Mouse (Mus musculus) hindbrain, embryonic 11.5 days (tissue): ENCODE results near the gene Cnnm2. TPM values are rescaled to one million over a fixed set of nuclear protein-coding genes. Genes with fewer than 3 reads are reported as not detected.

Experiments used
- ATAC-seq: fragments of 200-750 bp; cut with Nextera tagmentation; 2 replicates; pipeline ENCODE4 v1.8.0; 2017; ENCODE audit warnings: mild to moderate bottlenecking, moderate TSS enrichment, moderate library complexity; ENCODE audit not compliant: low FRiP score
- DNase-seq: peaks from one replicate; pipeline ENCODE4 v3.0.0-alpha.2; 2015; ENCODE audit warnings: low spot score
- H3K27ac ChIP-seq: fragments of 300-500 bp; sonication (generic); 2 replicates; pipeline ENCODE4 v1.5.1; 2014; ENCODE audit warnings: mild to moderate bottlenecking, low read depth, low read length
- H3K27me3 ChIP-seq: fragments of 300-500 bp; sonication (generic); 2 replicates; pipeline ENCODE4 v1.6.1; 2014; ENCODE audit warnings: mild to moderate bottlenecking, low read length, moderate library complexity, mixed read lengths; ENCODE audit not compliant: control insufficient read depth, insufficient read depth
- H3K36me3 ChIP-seq: fragments of 300-500 bp; sonication (generic); 2 replicates; pipeline ENCODE4 v1.6.1; 2014; ENCODE audit warnings: mild to moderate bottlenecking, low read length, moderate library complexity, mixed read lengths; ENCODE audit not compliant: control insufficient read depth, insufficient read depth
- H3K4me1 ChIP-seq: fragments of 300-500 bp; sonication (generic); replicated peaks from 2 replicates; pipeline ENCODE4 v1.6.1; 2014; ENCODE audit warnings: low read length, mixed read lengths; ENCODE audit not compliant: control insufficient read depth, insufficient read depth
- H3K4me2 ChIP-seq: fragments of 300-500 bp; sonication (generic); replicated peaks from 2 replicates; pipeline ENCODE4 v1.6.1; 2014; ENCODE audit warnings: mild to moderate bottlenecking, low read depth, low read length
- H3K4me3 ChIP-seq: fragments of 300-500 bp; sonication (generic); 2 replicates; pipeline ENCODE4 v1.5.1; 2014; ENCODE audit warnings: low read depth, low read length
- H3K9ac ChIP-seq: fragments of 300-500 bp; sonication (generic); 2 replicates; pipeline ENCODE4 v1.6.1; 2014; ENCODE audit warnings: low read depth, low read length
- H3K9me3 ChIP-seq: fragments of 300-500 bp; sonication (generic); 2 replicates; pipeline ENCODE4 v1.6.1; 2016; ENCODE audit warnings: low read length; ENCODE audit not compliant: control insufficient read depth
- WGBS: fragments of 180-500 bp; shearing (Covaris S2); extraction: QIAGEN DNeasy Blood & Tissue Kit; methylation state at CpG from one replicate; pipeline ENCODE4 v1.1.7; 2014; 5-methylcytosine and 5-hydroxymethylcytosine counted together
- polyA plus RNA-seq: library from polyadenylated mRNA; unstranded; fragments of >200 nt; fragmentation: Nextera tagmentation; extraction: Ambion mirVana; gene quantifications from 2 replicates; pipeline ENCODE4 v1.2.1, GENCODE M21; 2014

The Cnnm2 gene
- polyA plus RNA-seq: 3.7 and 4.6 TPM in 2 replicates

- DNase-seq (peak; percentile 99), ATAC-seq (peak; percentile 97)
- peak within 1 kb of the TSS; percentile 82 for H3K27ac ChIP-seq
- peaks cover 5% of the 10 kb centered on the region; the same call in 1 of the 2 replicates for H3K4me1 ChIP-seq
- no peaks in the 10 kb centered on the region for H3K36me3 ChIP-seq
- peak within 1 kb of the TSS; percentile 67 for H3K4me3 ChIP-seq
- under 1% methylated on average over 58 of the region's 59 CpGs for WGBS
- no peaks in the 10 kb centered on the region for H3K9me3 ChIP-seq
- peak within 1 kb of the TSS; percentile 80 for H3K9ac ChIP-seq
- peak within 1 kb of the TSS; percentile 95 for H3K4me2 ChIP-seq
- H3K27me3 ChIP-seq: peaks cover 6% of the 10 kb centered on the region
Measured at GRCm38 (mm10) chr19:46761247-46761946, at the start of gene Cnnm2. Gene Cnnm2, plus strand, starts transcription at chr19:46761596.

- no peaks in the 10 kb centered on the region for H3K36me3 ChIP-seq
- ATAC-seq: no peak
- no peak overlapping the region for H3K4me3 ChIP-seq
- H3K4me1 ChIP-seq: no peaks in the 10 kb centered on the region
- no peak overlapping the region for H3K4me2 ChIP-seq
- no peak overlapping the region for H3K9ac ChIP-seq
- no peaks in the 10 kb centered on the region for H3K27me3 ChIP-seq
- no peak overlapping the region for H3K27ac ChIP-seq
- H3K9me3 ChIP-seq: no peaks in the 10 kb centered on the region
- DNase-seq: no peak
- 93% methylated on average over 8 of the region's 8 CpGs for WGBS
Measured at GRCm38 (mm10) chr19:46714234-46714633, 47.2 kb upstream of the Cnnm2 start.

DNA sequence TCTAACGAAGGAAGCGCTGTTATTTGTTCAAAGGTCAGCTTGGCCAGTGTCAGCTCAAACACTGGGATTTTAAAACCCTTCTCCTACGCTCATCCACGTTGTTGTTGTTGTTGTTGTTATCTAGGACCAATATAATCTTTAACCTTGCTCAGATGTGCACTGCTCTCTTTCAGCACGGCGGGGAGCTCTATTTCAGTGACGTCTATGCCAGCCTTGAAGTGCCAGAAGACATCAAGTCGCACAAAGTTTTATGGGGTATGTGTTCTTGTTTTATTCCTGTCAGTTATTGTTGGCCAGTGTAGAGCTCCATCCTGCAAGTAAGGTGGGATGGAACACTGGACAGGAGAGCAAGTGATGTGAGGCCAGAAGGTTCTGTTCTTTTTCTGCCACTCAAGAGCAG, 46.4 kb upstream of the Cnnm2 start:
- Histone ChIP-seq H3K36me3 (no peaks in the 10 kb centered on the region), H3K9ac (no peak overlapping the region), H3K4me3 (no peak overlapping the region), H3K4me2 (no peak overlapping the region), H3K27me3 (no peaks in the 10 kb centered on the region), H3K9me3 (no peaks in the 10 kb centered on the region), H3K27ac (no peak overlapping the region), H3K4me1 (no peaks in the 10 kb centered on the region)
- 91% methylated on average over 8 of the region's 8 CpGs for WGBS
- ATAC-seq: no peak
- no peak for DNase-seq

DNA sequence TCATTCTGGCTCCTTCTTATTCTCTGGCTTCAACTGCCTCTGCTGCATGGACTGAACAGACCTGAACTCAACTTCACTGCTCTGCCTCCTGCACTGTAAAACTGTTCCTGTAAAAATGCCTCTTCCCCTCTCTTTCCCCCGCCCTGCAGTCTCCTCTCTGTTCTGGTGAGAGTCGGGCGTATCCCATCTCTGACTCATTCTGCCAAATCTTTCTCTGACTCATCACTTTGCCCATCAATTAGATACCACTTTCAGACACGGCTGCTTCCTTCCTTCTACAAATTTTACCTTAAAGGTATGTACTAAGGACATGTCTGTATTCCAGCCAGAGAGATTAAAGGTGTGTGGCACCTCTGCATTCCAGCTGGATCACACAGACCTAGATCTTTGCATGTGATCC, 43.2 kb upstream of the Cnnm2 start:
- H3K27ac ChIP-seq: no peak overlapping the region
- ATAC-seq (no peak), DNase-seq (no peak)
- H3K9ac ChIP-seq: no peak overlapping the region
- 87% methylated on average over 4 of the region's 4 CpGs for WGBS
- H3K9me3 ChIP-seq: no peaks in the 10 kb centered on the region
- H3K4me3 ChIP-seq: no peak overlapping the region
- H3K36me3 ChIP-seq: no peaks in the 10 kb centered on the region
- no peaks in the 10 kb centered on the region for H3K27me3 ChIP-seq
- no peak overlapping the region for H3K4me2 ChIP-seq
- no peaks in the 10 kb centered on the region for H3K4me1 ChIP-seq

GRCm38 (mm10) chr19:46724411-46724810, 37.0 kb upstream of the Cnnm2 start:
- no peaks in the 10 kb centered on the region for H3K27me3 ChIP-seq
- no peak overlapping the region for H3K9ac ChIP-seq
- no peak for ATAC-seq
- H3K4me2 ChIP-seq: no peak overlapping the region
- 66% methylated on average over 11 of the region's 11 CpGs for WGBS
- H3K36me3 ChIP-seq: no peaks in the 10 kb centered on the region
- H3K9me3 ChIP-seq: no peaks in the 10 kb centered on the region
- no peaks in the 10 kb centered on the region for H3K4me1 ChIP-seq
- DNase-seq: no peak
- no peak overlapping the region for H3K4me3 ChIP-seq
- no peak overlapping the region for H3K27ac ChIP-seq

- H3K4me1 ChIP-seq: no peaks in the 10 kb centered on the region
- H3K4me3 ChIP-seq: no peak overlapping the region
- no peak overlapping the region for H3K4me2 ChIP-seq
- no peak for ATAC-seq
- H3K27me3 ChIP-seq: no peaks in the 10 kb centered on the region
- no peak overlapping the region for H3K9ac ChIP-seq
- no peak overlapping the region for H3K27ac ChIP-seq
- 97% methylated on average over 8 of the region's 8 CpGs for WGBS
- no peaks in the 10 kb centered on the region for H3K36me3 ChIP-seq
- DNase-seq: no peak
- H3K9me3 ChIP-seq: no peaks in the 10 kb centered on the region
Measured at GRCm38 (mm10) chr19:46726142-46726541, 35.3 kb upstream of the Cnnm2 start.

GRCm38 (mm10) chr19:46727140-46727736, 34.2 kb upstream of the Cnnm2 start:
- no peak overlapping the region for H3K9ac ChIP-seq

DNA sequence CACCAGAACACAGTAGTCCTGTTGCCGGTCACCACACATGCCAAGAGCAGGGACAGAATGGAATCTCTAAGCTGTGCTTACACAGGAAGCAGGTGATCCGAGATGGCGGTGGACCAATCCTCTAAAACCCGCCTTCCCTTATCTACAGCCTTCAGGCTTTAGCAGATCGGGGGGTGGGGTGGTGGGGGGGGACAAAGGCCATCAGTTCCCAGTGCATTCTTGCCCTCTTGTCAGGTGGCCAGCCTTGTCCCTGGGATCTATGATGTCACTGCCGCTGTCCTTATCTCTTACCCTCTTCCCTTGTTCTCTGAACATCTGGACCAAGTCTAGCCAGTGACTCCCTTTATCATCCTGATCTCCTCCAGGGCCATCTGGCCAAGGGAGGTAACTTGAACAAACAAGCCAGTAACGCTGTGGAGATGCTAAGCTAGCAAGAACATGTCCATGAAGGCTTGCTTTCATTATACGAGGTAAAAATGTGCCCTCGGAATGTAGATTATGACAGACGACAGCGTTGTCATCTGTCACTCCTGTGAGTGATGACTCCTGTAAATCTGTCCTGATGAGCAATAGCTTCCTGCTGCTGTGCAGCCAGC, 33.4 kb upstream of the Cnnm2 start:
- DNase-seq (no peak), ATAC-seq (no peak)
- H3K4me1 ChIP-seq: no peaks in the 10 kb centered on the region
- H3K27me3 ChIP-seq: no peaks in the 10 kb centered on the region
- H3K4me2 ChIP-seq: no peak overlapping the region
- H3K9ac ChIP-seq: no peak overlapping the region
- H3K4me3 ChIP-seq: no peak overlapping the region
- no peaks in the 10 kb centered on the region for H3K9me3 ChIP-seq
- WGBS: 80% methylated on average over 11 of the region's 11 CpGs
- no peak overlapping the region for H3K27ac ChIP-seq
- no peaks in the 10 kb centered on the region for H3K36me3 ChIP-seq

More at GRCm38 (mm10) chr19:46727140-46727736, 34.2 kb upstream of the Cnnm2 start:
- DNase-seq (peak; percentile 72), ATAC-seq (peak; percentile 71)
- H3K4me3 ChIP-seq: no peak overlapping the region
- no peaks in the 10 kb centered on the region for H3K27me3 ChIP-seq
- no peaks in the 10 kb centered on the region for H3K4me1 ChIP-seq
- H3K4me2 ChIP-seq: no peak overlapping the region
- WGBS: 49% methylated on average over 8 of the region's 8 CpGs
- H3K9me3 ChIP-seq: no peaks in the 10 kb centered on the region
- no peaks in the 10 kb centered on the region for H3K36me3 ChIP-seq
- H3K27ac ChIP-seq: 0 out of 2 replicates have a peak overlapping the region, but pooled peaks have one; percentile 1
